In the genomic region with DNA sequence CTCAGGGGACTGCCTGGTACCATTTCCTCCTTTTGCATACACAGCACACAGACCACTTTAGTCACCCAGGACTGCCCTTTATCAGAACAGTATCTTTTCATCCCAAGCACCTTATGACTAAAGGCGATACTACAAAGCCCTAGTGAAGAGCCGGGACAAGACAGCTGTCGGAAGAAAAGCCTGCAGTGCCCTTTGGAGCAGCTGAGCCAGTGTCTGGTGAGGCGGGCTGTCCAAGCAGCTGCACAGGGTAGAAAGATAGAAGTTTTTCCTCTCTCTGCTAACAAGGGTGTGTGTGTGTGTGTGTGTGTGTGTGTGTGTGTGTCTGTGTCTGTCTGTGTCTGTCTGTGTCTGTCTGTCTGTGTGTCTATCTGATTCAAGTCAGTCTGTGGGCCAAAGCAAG, we compare ENCODE assay signal across 14 mouse cellular contexts.
A peak's percentile ranks its signal among the peaks of the same experiment; 100 is the strongest.
DNase-seq lines count a peak whose midpoint lies in the region; ATAC-seq lines count a peak whose summit lies in the region.
"Had no signal": no experiment of that assay in that cellular context is flagged by ENCODE, and none has a peak within 500 bp of the region (broad histone marks: within the 10 kb centered on the region; RNA-seq: fewer than 3 reads in every experiment).

No protein-coding gene starts in this region.

- no peak overlapping the region for H3K4me2 ChIP-seq in heart, embryonic 16.5 days (ENCODE audit: low read depth, low read length)
- no peak overlapping the region for H3K4me2 ChIP-seq in hindbrain, embryonic 16.5 days (ENCODE audit: low read length)
- no peak overlapping the region for H3K4me2 ChIP-seq in midbrain, embryonic 12.5 days (replicated peaks)
- no peak overlapping the region for H3K4me2 ChIP-seq in neural tube, embryonic 15.5 days
- H3K4me2 ChIP-seq: embryonic facial prominence, embryonic 12.5 days had no signal

- H3K4me1 ChIP-seq in heart, embryonic 16.5 days (ENCODE audit: control insufficient read depth, insufficient read depth, low read length), result peaks cover 37% of the 10 kb centered on the region
- peaks cover 27% of the 10 kb centered on the region for H3K4me1 ChIP-seq in hindbrain, embryonic 16.5 days (ENCODE audit: control insufficient read depth, insufficient read depth, low read depth, low read length)
- H3K4me1 ChIP-seq in midbrain, embryonic 12.5 days, result peaks cover 47% of the 10 kb centered on the region
- peaks cover 45% of the 10 kb centered on the region for H3K4me1 ChIP-seq in neural tube, embryonic 15.5 days

- no peak for DNase-seq in heart, postnatal 14 days
- no peak for DNase-seq in kidney, adult 8-10 months
- no peak for DNase-seq in left cerebral cortex, adult 11 months (ENCODE audit: low spot score)
- DNase-seq: cerebellum, adult 9-10 months; lung, postnatal 4 days; right cerebral cortex, adult 18-20 months had no signal

- no peaks in the 10 kb centered on the region for H3K9me3 ChIP-seq in heart, embryonic 16.5 days (replicated peaks; ENCODE audit: control insufficient read depth, low read length)
- no peaks in the 10 kb centered on the region for H3K9me3 ChIP-seq in hindbrain, embryonic 16.5 days (ENCODE audit: control insufficient read depth, low read length)
- H3K9me3 ChIP-seq in midbrain, embryonic 12.5 days, result no peaks in the 10 kb centered on the region
- H3K9me3 ChIP-seq in neural tube, embryonic 15.5 days (replicated peaks), result no peaks in the 10 kb centered on the region
- H3K9me3 ChIP-seq: embryonic facial prominence, embryonic 12.5 days had no signal

- intact Hi-C loops in heart, postnatal 14 days (cut with DNase I), result loop anchor here (5.0 kb wide), 1 partner anchor 147 kb away; no protein-coding TSS in a partner anchor

- H3K27me3 ChIP-seq in heart, embryonic 16.5 days (ENCODE audit: control insufficient read depth, insufficient read depth, low read length), result no peaks in the 10 kb centered on the region
- H3K27me3 ChIP-seq in hindbrain, embryonic 16.5 days (replicated peaks; ENCODE audit: control insufficient read depth, insufficient read depth, low read length), result no peaks in the 10 kb centered on the region
- H3K27me3 ChIP-seq in midbrain, embryonic 12.5 days, result no peaks in the 10 kb centered on the region; the same call in 1 of the 2 replicates
- no peaks in the 10 kb centered on the region for H3K27me3 ChIP-seq in neural tube, embryonic 15.5 days (replicated peaks)
- H3K27me3 ChIP-seq: CH12.LX; embryonic facial prominence, embryonic 12.5 days had no signal

- H3K36me3 ChIP-seq in heart, embryonic 16.5 days (ENCODE audit: control insufficient read depth, insufficient read depth), result no peaks in the 10 kb centered on the region
- no peaks in the 10 kb centered on the region for H3K36me3 ChIP-seq in hindbrain, embryonic 16.5 days (ENCODE audit: control insufficient read depth, insufficient read depth, low read length)
- no peaks in the 10 kb centered on the region for H3K36me3 ChIP-seq in midbrain, embryonic 12.5 days
- H3K36me3 ChIP-seq in neural tube, embryonic 15.5 days, result no peaks in the 10 kb centered on the region
- H3K36me3 ChIP-seq: embryonic facial prominence, embryonic 12.5 days had no signal

- H3K9ac ChIP-seq in heart, embryonic 16.5 days (ENCODE audit: low read length), result no peak overlapping the region
- H3K9ac ChIP-seq in hindbrain, embryonic 16.5 days (ENCODE audit: low read depth, low read length), result no peak overlapping the region
- H3K9ac ChIP-seq in midbrain, embryonic 12.5 days (replicated peaks), result no peak overlapping the region
- H3K9ac ChIP-seq in neural tube, embryonic 15.5 days (replicated peaks), result no peak overlapping the region
- H3K9ac ChIP-seq: embryonic facial prominence, embryonic 12.5 days; liver, embryonic 14.5 days had no signal

- H3K4me3 ChIP-seq in heart, embryonic 16.5 days (ENCODE audit: low read length), result no peak overlapping the region
- H3K4me3 ChIP-seq in hindbrain, embryonic 16.5 days (ENCODE audit: low read length), result no peak overlapping the region
- no peak overlapping the region for H3K4me3 ChIP-seq in midbrain, embryonic 12.5 days
- H3K4me3 ChIP-seq in neural tube, embryonic 15.5 days (replicated peaks), result no peak overlapping the region
- H3K4me3 ChIP-seq: embryonic facial prominence, embryonic 12.5 days had no signal

- 48% methylated on average over 4 of the region's 4 CpGs for WGBS in heart, embryonic 16.5 days
- 32% methylated on average over 4 of the region's 4 CpGs for WGBS in hindbrain, embryonic 16.5 days
- 38% methylated on average over 4 of the region's 4 CpGs for WGBS in midbrain, embryonic 12.5 days
- 30% methylated on average over 4 of the region's 4 CpGs for WGBS in neural tube, embryonic 15.5 days

- ATAC-seq in heart, embryonic 16.5 days (replicated peaks; ENCODE audit: extremely low read depth, insufficient read depth, low FRiP score), result no peak
- ATAC-seq in hindbrain, embryonic 16.5 days, result peak; percentile 31; the same call in 1 of the 2 replicates
- ATAC-seq in midbrain, embryonic 12.5 days (ENCODE audit: low FRiP score, low read depth), result 0 out of 2 replicates have a peak, but pooled peaks have one; percentile 8
- peak; percentile 20; the same call in 1 of the 2 replicates for ATAC-seq in neural tube, embryonic 15.5 days (ENCODE audit: low FRiP score)
- ATAC-seq: intestine, postnatal 0 days had no signal

- H3K27ac ChIP-seq in heart, embryonic 16.5 days (ENCODE audit: low read length), result 0 out of 2 replicates have a peak overlapping the region, but pooled peaks have one; percentile 48
- H3K27ac ChIP-seq in hindbrain, embryonic 16.5 days (ENCODE audit: low read depth, low read length), result no peak overlapping the region
- peak overlapping the region; percentile 52; the same call in 1 of the 2 replicates for H3K27ac ChIP-seq in midbrain, embryonic 12.5 days (replicated peaks)
- H3K27ac ChIP-seq in neural tube, embryonic 15.5 days (replicated peaks), result no peak overlapping the region; the same call in 1 of the 2 replicates
- H3K27ac ChIP-seq: embryonic facial prominence, embryonic 12.5 days; liver, embryonic 14.5 days had no signal

Comparison
In these comparisons a context has a peak if more than half of its experiments do, and no peak if none do; other contexts are left out.
1. H3K27ac ChIP-seq: peak in heart, embryonic 16.5 days (single experiment) and midbrain, embryonic 12.5 days (single experiment); none in hindbrain, embryonic 16.5 days (single experiment) and neural tube, embryonic 15.5 days (single experiment).